Mouse (Mus musculus): ENCODE measurements at regions not wholly inside any gene's neighbourhood (a gene's known extent, or its start where the extent isn't known, plus 50 kb on each side); places are given as distances from the start of the nearest gene placed in this dataset.

GRCm38 (mm10) chr10:17450240-17450639, 272.8 kb upstream of the Cited2 start:
- TF ChIP-seq GATA1 (IDR thresholded peaks at IDR 0.05; ENCODE audit: borderline replicate concordance, low read length): no peak
- TF ChIP-seq FLI1 (IDR thresholded peaks at IDR 0.05; ENCODE audit: low read length): no peak

Data from megakaryocyte, embryonic 14.5 days (primary cell).